Mouse (Mus musculus) embryonic fibroblast, embryonic 13.5 days (primary cell): ENCODE data around the gene E130308A19Rik.

Source experiments
- CTCF ChIP-seq: IDR thresholded peaks from 2 replicates; pipeline ENCODE4 v1.5.1; 2011; ENCODE audit warnings: mild to moderate bottlenecking, control low read depth, low read length, moderate library complexity, borderline replicate concordance; ENCODE audit not compliant: insufficient read depth
- POLR2A ChIP-seq: IDR thresholded peaks from 2 replicates; pipeline ENCODE4 v1.6.1; 2011; ENCODE audit warnings: low read depth, mild to moderate bottlenecking, control low read depth, low read length, moderate library complexity

GRCm38 (mm10) chr4:59712451-59712850, 86.4 kb downstream of the E130308A19Rik start:
- no peak for TF ChIP-seq POLR2A
- no peak for TF ChIP-seq CTCF
